Mouse (Mus musculus) forebrain, postnatal 0 days (tissue): ENCODE results near the gene Ethe1. TPM values are rescaled to one million over a fixed set of nuclear protein-coding genes. Genes with fewer than 3 reads are reported as not detected.
A peak's percentile ranks its signal among the peaks of the same experiment; 100 is the strongest.

Experiments used
- ATAC-seq: fragments of 200-750 bp; cut with Nextera tagmentation; 2 replicates; pipeline ENCODE4 v1.8.0; 2017; ENCODE audit warnings: mild to moderate bottlenecking, moderate library complexity
- DNase-seq: peaks from one replicate; pipeline ENCODE4 v3.0.0-alpha.2; 2015
- H3K27ac ChIP-seq: fragments of 300-500 bp; sonication (generic); 2 replicates; pipeline ENCODE4 v1.5.1; 2014; ENCODE audit warnings: low read depth, mild to moderate bottlenecking, antibody characterized with exemption, low read length, moderate library complexity, mixed read lengths
- H3K27me3 ChIP-seq: fragments of 300-500 bp; sonication (generic); 2 replicates; pipeline ENCODE4 v1.6.1; 2014; ENCODE audit warnings: mild to moderate bottlenecking, low read length, mixed read lengths; ENCODE audit not compliant: insufficient read depth
- H3K36me3 ChIP-seq: fragments of 300-500 bp; sonication (generic); 2 replicates; pipeline ENCODE4 v1.6.1; 2014; ENCODE audit warnings: mild to moderate bottlenecking, moderate library complexity; ENCODE audit not compliant: insufficient read depth
- H3K4me1 ChIP-seq: fragments of 300-500 bp; sonication (generic); 2 replicates; pipeline ENCODE4 v1.6.1; 2014; ENCODE audit warnings: antibody characterized with exemption; ENCODE audit not compliant: insufficient read depth
- H3K4me2 ChIP-seq: fragments of 300-500 bp; sonication (generic); 2 replicates; pipeline ENCODE4 v1.6.1; 2014; ENCODE audit warnings: low read depth, mild to moderate bottlenecking, moderate library complexity
- H3K4me3 ChIP-seq: fragments of 300-500 bp; sonication (generic); 2 replicates; pipeline ENCODE4 v1.5.1; 2014; ENCODE audit warnings: low read depth, low read length, mixed read lengths
- H3K9ac ChIP-seq: fragments of 300-500 bp; sonication (generic); 2 replicates; pipeline ENCODE4 v1.6.1; 2014; ENCODE audit warnings: mild to moderate bottlenecking
- H3K9me3 ChIP-seq: fragments of 300-500 bp; sonication (generic); 2 replicates; pipeline ENCODE4 v1.6.1; 2016; ENCODE audit warnings: low read length
- CTCF ChIP-seq: sonication (generic); IDR thresholded peaks from 2 replicates; pipeline ENCODE4 v1.5.1; 2016; ENCODE audit warnings: antibody characterized with exemption, control low read depth, low read depth
- WGBS: fragments of 180-500 bp; shearing (Covaris S2); extraction: QIAGEN DNeasy Blood & Tissue Kit; methylation state at CpG from one replicate; pipeline ENCODE4 v1.1.7; 2014; 5-methylcytosine and 5-hydroxymethylcytosine counted together
- polyA plus RNA-seq: library from polyadenylated mRNA; unstranded; fragments of >200 nt; fragmentation: Nextera tagmentation; extraction: Ambion mirVana; gene quantifications from 2 replicates; pipeline ENCODE4 v1.2.1, GENCODE M21; 2015
- total RNA-seq: library from RNA; depleted of rRNA; stranded (reverse); fragments of >200 nt; gene quantifications from 2 replicates; pipeline ENCODE4 v1.2.3, GENCODE M21; 2014

Ethe1 gene
- total and polyA plus RNA-seq, 2 experiments from 2014 or later = 24.3 to 25.8 TPM

DNA sequence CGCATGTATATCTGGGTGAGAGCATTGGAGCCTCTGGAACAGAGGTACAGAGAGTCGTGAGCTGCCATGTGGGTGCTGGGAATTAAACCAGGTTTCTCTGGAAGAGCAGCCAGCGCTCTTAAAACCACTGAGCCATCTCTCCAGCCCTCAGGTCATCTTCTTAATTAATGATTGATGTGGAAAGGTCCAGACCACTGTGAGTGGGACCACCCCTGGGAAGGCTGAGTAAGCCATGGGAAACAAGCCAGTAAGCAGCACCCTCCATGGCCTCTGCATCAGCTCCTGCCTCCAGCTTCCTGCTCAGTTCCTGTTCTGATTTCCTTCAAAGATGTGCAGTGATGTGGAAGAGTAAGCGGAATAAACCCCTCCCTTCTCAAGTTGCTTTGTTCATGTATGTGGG lies 4.8 kb downstream of the Ethe1 start:
- Histone ChIP-seq H3K4me3 (no peak overlapping the region), H3K4me1 (peaks cover 13% of the 10 kb centered on the region; the same call in 1 of the 2 replicates), H3K9me3 (no peaks in the 10 kb centered on the region), H3K4me2 (no peak overlapping the region), H3K27ac (no peak overlapping the region), H3K9ac (no peak overlapping the region; the same call in 1 of the 2 replicates), H3K27me3 (no peaks in the 10 kb centered on the region), H3K36me3 (no peaks in the 10 kb centered on the region)
- TF ChIP-seq CTCF = no peak
- DNase-seq (no peak), ATAC-seq (no peak)
- WGBS = 53% methylated on average over 4 of the region's 4 CpGs

DNA sequence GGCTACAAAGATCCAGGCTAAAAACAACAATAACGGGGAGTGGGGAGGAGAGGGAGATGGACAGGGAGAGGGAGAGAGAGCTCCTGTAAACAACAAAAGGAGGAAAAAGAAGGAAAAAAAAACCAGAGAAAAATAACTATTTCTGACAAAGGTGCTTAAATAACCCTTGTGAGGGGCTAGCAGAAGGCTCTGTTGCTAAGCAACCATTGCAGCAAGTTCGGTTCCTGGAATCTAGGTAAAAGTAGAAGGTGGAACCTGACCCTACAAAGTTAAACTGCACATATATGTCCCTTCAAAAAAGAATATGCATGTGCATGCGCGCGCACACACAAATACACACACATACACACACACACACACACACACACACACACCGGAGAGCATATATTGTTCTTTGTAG lies 5.4 kb downstream of the Ethe1 start:
- WGBS = 72% methylated on average over 6 of the region's 6 CpGs
- peak; percentile 7 for DNase-seq

GRCm38 (mm10) chr7:24593621-24594308 lies 6.4 kb downstream of the Ethe1 start:
- no peaks in the 10 kb centered on the region for H3K9me3 ChIP-seq
- H3K9ac ChIP-seq = peak overlapping the region; percentile 53
- no peaks in the 10 kb centered on the region for H3K27me3 ChIP-seq
- peak overlapping the region; percentile 88 for H3K4me2 ChIP-seq
- 1% methylated on average over 39 of the region's 39 CpGs for WGBS
- ATAC-seq = peak; percentile 90
- H3K4me3 ChIP-seq = peak overlapping the region; percentile 63
- peaks cover 13% of the 10 kb centered on the region; the same call in 1 of the 2 replicates for H3K4me1 ChIP-seq
- no peak overlapping the region for H3K27ac ChIP-seq
- DNase-seq = peak; percentile 69
- TF ChIP-seq CTCF = no peak
- no peaks in the 10 kb centered on the region for H3K36me3 ChIP-seq

More for the DNA sequence above, 5.4 kb downstream of the Ethe1 start:
- no peak overlapping the region for H3K27ac ChIP-seq
- H3K27me3 ChIP-seq = no peaks in the 10 kb centered on the region
- no peaks in the 10 kb centered on the region for H3K36me3 ChIP-seq
- H3K9ac ChIP-seq = no peak overlapping the region
- no peak overlapping the region for H3K4me3 ChIP-seq
- H3K9me3 ChIP-seq = no peaks in the 10 kb centered on the region
- peaks cover 13% of the 10 kb centered on the region; the same call in 1 of the 2 replicates for H3K4me1 ChIP-seq
- no peak overlapping the region for H3K4me2 ChIP-seq
- TF ChIP-seq CTCF = no peak
- no peak for ATAC-seq

GRCm38 (mm10) chr7:24594309-24594803 lies 7.0 kb downstream of the Ethe1 start:
- peak; percentile 17; the same call in 1 of the 2 replicates for ATAC-seq
- peaks cover 13% of the 10 kb centered on the region; the same call in 1 of the 2 replicates for H3K4me1 ChIP-seq
- peak overlapping the region; percentile 53; the same call in 1 of the 2 replicates for H3K9ac ChIP-seq
- H3K9me3 ChIP-seq = no peaks in the 10 kb centered on the region
- no peak overlapping the region for H3K27ac ChIP-seq
- 5% methylated on average over 13 of the region's 13 CpGs for WGBS
- H3K4me3 ChIP-seq = peak overlapping the region; percentile 63
- H3K27me3 ChIP-seq = no peaks in the 10 kb centered on the region
- no peaks in the 10 kb centered on the region for H3K36me3 ChIP-seq
- peak overlapping the region; percentile 88 for H3K4me2 ChIP-seq
- no peak for TF ChIP-seq CTCF
- peak; percentile 7 for DNase-seq

DNA sequence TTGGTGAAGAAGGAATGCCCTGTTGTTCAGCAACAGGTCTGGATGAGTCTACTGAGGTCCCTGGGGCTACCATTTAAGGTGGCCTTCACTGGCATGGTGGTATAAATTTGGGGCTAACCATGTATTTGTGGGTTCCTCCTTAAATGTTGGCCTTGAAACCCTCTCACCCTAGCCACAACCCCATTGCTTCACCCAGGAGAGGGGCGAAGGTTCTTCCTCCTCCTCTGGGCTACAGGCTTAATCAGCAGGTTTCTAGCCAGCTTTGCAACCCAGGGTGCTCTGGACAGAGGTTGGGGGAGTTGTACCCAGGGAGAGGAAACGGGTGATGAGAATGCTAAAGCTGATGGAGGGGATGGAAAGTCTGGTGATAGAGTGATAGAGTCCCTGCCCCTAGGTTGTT lies 8.1 kb downstream of the Ethe1 start:
- H3K27ac ChIP-seq = no peak overlapping the region
- no peaks in the 10 kb centered on the region for H3K27me3 ChIP-seq
- no peak overlapping the region for H3K4me2 ChIP-seq
- TF ChIP-seq CTCF = no peak
- H3K4me3 ChIP-seq = no peak overlapping the region
- no peak for ATAC-seq
- H3K36me3 ChIP-seq = no peaks in the 10 kb centered on the region
- no peak overlapping the region for H3K9ac ChIP-seq
- WGBS = 83% methylated on average over 2 of the region's 2 CpGs
- DNase-seq = no peak
- no peaks in the 10 kb centered on the region for H3K9me3 ChIP-seq
- peaks cover 13% of the 10 kb centered on the region; the same call in 1 of the 2 replicates for H3K4me1 ChIP-seq

DNA sequence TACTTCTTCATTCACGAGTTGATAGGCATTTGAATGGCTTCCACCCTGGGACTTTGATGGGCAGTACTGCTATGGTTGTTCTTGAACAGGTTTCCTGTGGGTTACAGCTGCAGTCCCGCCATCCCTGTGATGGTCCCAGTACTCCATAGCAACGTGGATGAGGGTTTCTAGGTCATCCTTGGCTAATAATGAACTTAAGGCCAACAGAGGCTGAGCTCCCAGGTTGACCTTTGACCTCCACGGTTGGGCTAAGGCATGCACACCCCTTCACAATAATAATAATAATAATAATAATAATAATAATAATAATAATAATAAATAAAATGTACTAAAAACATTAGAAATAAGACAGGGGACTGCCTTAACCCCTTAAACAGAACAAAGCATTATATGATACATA lies 10.8 kb downstream of the Ethe1 start:
- H3K4me2 ChIP-seq = no peak overlapping the region

More for the DNA sequence above, 10.8 kb downstream of the Ethe1 start:
- no peaks in the 10 kb centered on the region for H3K27me3 ChIP-seq
- ATAC-seq (no peak), DNase-seq (no peak)
- no peak for TF ChIP-seq CTCF
- H3K4me1 ChIP-seq = peaks cover 15% of the 10 kb centered on the region; the same call in 1 of the 2 replicates
- no peaks in the 10 kb centered on the region for H3K36me3 ChIP-seq
- H3K4me3 ChIP-seq = no peak overlapping the region
- no peak overlapping the region for H3K9ac ChIP-seq
- H3K27ac ChIP-seq = no peak overlapping the region
- H3K9me3 ChIP-seq = no peaks in the 10 kb centered on the region
- 67% methylated on average over 4 of the region's 4 CpGs for WGBS
